Mouse (Mus musculus) urinary bladder, postnatal 25 days (tissue): ENCODE measurements at regions not wholly inside any gene's neighbourhood (a gene's known extent, or its start where the extent isn't known, plus 50 kb on each side); places are given as distances from the start of the nearest gene placed in this dataset.

ENCODE experiments used
- DNase-seq: peaks from one replicate; pipeline ENCODE4 v3.0.0; 2022; ENCODE audit warnings: low spot score

- no peak for DNase-seq
These were observed 389.1 kb downstream of the Vrk1 start for GRCm38 (mm10) chr12:106399085-106399484.

- no peak for DNase-seq
These were observed 401.0 kb downstream of the Vrk1 start for GRCm38 (mm10) chr12:106411075-106411474.

GRCm38 (mm10) chr12:106426631-106427030 lies 416.6 kb downstream of the Vrk1 start:
- DNase-seq = no peak

- DNase-seq = no peak
These were observed 420.0 kb downstream of the Vrk1 start for GRCm38 (mm10) chr12:106429991-106430390.

GRCm38 (mm10) chr12:106445151-106445550 lies 435.1 kb downstream of the Vrk1 start:
- no peak for DNase-seq

GRCm38 (mm10) chr12:106445976-106446375 lies 435.9 kb downstream of the Vrk1 start:
- DNase-seq = no peak

- no peak for DNase-seq
These were observed 437.0 kb downstream of the Vrk1 start for GRCm38 (mm10) chr12:106446876-106447532.

- no peak for DNase-seq
These were observed 438.5 kb downstream of the Vrk1 start for GRCm38 (mm10) chr12:106448551-106448950.

- no peak for DNase-seq
These were observed 443.5 kb downstream of the Vrk1 start for GRCm38 (mm10) chr12:106453491-106453890.

GRCm38 (mm10) chr12:106458215-106458614 lies 448.2 kb downstream of the Vrk1 start:
- no peak for DNase-seq

GRCm38 (mm10) chr12:106460650-106461049 lies 450.6 kb downstream of the Vrk1 start:
- no peak for DNase-seq

GRCm38 (mm10) chr12:106462281-106462680 lies 452.3 kb downstream of the Vrk1 start:
- DNase-seq = no peak

- no peak for DNase-seq
These were observed 454.7 kb downstream of the Vrk1 start for GRCm38 (mm10) chr12:106464701-106465100.

GRCm38 (mm10) chr12:106468173-106468860 lies 458.3 kb downstream of the Vrk1 start:
- no peak for DNase-seq

- no peak for DNase-seq
These were observed 464.6 kb downstream of the Vrk1 start for GRCm38 (mm10) chr12:106474501-106475165.

- no peak for DNase-seq
These were observed 465.5 kb downstream of the Vrk1 start for GRCm38 (mm10) chr12:106475486-106476050.

- no peak for DNase-seq
These were observed 467.1 kb downstream of the Vrk1 start for GRCm38 (mm10) chr12:106477040-106477665.

GRCm38 (mm10) chr12:106477731-106478130 lies 467.7 kb downstream of the Vrk1 start:
- DNase-seq = no peak

GRCm38 (mm10) chr12:106478381-106478781 lies 468.4 kb downstream of the Vrk1 start:
- no peak for DNase-seq

GRCm38 (mm10) chr12:106479067-106479877 lies 469.2 kb downstream of the Vrk1 start:
- no peak for DNase-seq

GRCm38 (mm10) chr12:106479878-106480194 lies 469.8 kb downstream of the Vrk1 start:
- no peak for DNase-seq
